Mouse (Mus musculus): Measurements from ENCODE around the gene Rundc3a.
A peak's percentile ranks its signal among the peaks of the same experiment; 100 is the strongest.
"Not testable (repeated sequence)": the region's sequence is repeated elsewhere in the genome, so short reads cannot be mapped to it uniquely, and the experiment has no call there.

The Rundc3a gene

DNA sequence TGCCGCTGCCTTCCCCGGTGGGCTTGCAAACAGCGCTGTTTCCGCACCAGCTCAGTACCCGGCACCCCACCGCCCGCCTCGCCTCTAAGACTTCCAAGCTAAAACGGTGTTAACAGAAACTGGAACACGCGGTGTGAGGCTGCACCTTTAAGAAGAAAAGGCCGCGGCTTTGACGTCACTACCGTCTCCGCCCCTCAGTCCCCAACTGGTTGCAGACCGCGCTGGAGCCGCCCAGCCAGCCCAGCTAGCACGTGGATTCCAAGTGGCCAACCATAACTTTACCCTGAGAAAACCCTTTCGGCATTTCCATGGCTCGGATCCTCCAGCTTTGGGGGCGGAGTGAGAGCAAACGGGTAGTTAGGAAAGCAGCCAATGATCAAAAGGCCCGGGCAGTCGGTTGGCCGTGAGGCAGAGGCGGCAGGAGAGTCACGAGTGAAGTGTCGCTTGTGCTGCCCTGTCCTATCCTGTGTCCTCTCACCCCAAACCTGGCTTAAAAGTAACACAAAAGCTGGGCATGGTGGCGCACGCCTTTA lies 15.2 kb downstream of the Rundc3a start:
- peak; percentile 99 for DNase-seq (ENCODE audit: low read depth, low spot score)

- DNase-seq (ENCODE audit: low read depth, low spot score): no peak
These were observed 15.9 kb downstream of the Rundc3a start for GRCm38 (mm10) chr11:102408888-102409794.

DNA sequence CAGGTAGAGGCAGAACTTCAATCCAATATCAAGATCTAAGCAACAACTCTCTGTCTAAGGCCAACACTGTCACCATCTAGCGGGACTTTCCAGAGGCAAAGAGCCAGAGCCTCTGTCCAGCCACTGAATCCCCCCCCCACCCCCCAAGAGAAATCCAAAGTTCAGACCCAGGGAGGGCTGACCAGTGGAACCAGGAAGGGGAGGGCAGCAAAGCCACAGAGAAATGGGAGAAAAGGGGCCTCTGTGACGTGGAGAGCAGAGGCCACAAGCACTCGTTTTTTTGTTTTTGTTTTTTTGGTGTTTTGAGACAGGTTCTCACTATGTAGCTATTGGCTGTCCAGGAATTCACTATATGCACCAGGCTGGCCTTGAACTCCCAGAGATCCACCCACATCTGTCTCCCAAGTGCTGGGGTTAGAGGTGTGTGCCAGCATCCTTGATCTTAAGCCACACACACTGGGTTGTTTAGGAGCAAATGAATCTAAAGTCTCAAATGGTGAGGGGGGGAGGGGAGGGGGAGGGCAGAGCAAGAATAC lies 16.7 kb downstream of the Rundc3a start:
- no peak for DNase-seq (ENCODE audit: low read depth, low spot score)

- not testable (repeated sequence) for DNase-seq (ENCODE audit: low read depth, low spot score)
These were observed 17.1 kb downstream of the Rundc3a start for GRCm38 (mm10) chr11:102410345-102410744.

- DNase-seq (ENCODE audit: low read depth, low spot score): no peak
These were observed 17.9 kb downstream of the Rundc3a start for GRCm38 (mm10) chr11:102411061-102411460.

DNA sequence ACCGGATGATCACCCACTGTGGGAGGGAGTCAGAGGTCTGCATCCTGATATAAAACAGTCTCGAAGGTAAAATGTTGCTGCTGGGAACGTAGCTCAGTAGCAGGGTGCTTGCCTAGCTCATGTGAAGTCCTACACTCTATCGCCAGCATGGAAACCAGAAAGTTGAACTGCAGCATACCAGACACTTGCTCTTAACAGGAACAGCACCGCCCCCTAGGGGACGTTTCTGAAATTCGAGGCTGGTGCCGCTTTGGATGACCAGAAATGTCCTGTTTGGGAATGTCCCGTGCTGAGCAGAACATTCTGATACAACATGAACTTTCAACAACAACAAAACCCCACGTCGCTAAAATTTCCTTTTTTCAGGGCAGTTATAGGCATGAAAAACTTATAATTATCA lies 18.5 kb downstream of the Rundc3a start:
- DNase-seq (ENCODE audit: low read depth, low spot score): peak; percentile 92

- DNase-seq (ENCODE audit: low read depth, low spot score): no peak
These were observed 19.9 kb downstream of the Rundc3a start for GRCm38 (mm10) chr11:102413059-102413458.

DNA sequence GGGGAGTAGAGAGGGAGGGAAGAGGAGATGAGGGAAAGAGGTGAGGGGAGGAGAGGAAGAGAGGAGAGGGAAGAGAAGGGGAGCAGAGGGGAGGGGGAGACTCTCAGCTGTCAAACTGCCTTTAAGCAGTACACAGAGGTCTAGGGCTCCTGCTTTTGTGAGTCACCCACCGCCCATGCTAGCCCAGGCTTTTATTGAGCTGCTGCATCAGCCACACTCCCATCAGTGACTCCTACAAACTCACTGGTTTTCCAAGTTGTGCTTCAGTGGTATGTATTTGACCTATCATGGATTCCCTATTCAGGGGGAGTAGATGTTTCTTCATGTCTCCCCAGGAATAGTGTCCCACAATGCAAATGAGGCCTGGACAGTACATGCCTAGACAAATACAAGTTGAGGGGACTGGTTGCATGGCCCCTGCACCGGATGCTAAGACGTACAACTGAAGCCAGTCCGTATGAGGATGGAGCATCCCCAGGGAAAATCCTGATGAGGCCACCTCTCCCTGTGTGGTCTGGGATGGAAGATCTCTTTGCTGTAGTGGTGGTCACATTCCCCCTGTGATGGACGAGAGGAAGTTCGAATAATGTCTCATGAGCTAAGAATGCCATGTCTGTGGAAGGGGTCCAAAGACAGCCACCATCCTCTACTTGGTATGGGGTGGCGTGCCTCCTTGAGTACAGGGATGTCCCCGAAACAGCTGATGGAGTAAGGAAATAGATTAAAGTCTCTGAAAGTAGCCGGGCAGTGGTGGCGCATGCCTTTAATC lies 22.0 kb downstream of the Rundc3a start:
- no peak for DNase-seq (ENCODE audit: low read depth, low spot score)

DNA sequence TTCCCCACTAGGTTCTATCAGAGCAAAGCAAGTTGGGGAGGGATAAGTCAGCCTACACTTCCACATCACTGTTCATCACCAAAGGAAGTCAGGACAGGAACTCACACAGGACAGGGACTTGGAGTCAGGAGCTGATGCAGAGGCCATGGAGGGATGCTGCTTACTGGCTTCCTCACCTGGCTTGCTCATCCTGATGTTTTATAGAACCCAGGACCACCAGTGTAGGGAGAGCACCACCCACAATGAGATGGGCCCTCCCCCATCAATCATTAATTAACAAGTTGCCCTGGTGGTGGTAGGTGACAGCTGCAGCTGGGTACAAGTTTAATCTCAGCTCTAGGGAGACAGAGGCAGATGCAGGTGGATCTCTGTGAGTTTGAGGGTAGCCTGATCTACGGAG lies 24.0 kb downstream of the Rundc3a start:
- no peak for DNase-seq (ENCODE audit: low read depth, low spot score)

DNA sequence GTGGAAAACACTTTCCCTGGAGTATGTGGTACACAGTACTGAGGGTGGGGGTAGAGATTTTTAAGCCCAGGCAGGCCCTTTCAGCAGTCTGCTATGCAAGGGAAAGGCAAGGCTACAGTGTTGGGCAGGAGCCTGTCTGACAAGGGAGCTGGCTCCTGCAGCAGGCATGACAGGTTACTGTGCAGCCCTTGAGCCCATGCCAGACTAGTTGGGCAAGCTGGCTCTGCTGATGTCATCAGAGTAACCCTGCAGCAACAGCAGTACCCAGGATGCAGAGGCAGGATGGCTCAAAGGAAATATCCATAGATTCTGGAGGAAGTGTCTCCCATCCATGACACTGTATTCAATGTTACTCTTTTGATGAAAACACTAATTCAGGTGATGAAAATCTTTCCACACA lies 25.7 kb downstream of the Rundc3a start:
- no peak for DNase-seq (ENCODE audit: low read depth, low spot score)

DNA sequence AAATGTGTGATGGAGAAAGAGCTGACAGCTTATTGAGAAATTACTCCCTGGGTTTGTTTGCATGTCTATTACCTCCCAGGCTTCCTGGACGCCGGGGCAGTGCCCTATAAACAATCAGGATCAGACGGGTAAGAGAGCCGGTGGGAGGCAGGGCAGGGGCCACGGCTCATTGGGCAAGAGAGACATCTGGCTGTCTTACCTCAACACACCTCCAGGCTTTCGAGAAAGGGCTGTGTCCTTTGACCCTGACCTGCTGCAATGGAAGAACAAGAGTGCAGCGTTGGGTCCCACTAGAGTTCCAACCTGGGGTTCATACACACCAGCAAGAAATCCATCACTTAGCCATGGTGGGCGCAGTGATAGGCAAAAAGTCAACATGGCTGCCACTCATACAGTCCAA lies 28.4 kb downstream of the Rundc3a start:
- no peak for DNase-seq (ENCODE audit: low read depth, low spot score)

- no peak for DNase-seq (ENCODE audit: low read depth, low spot score)
These were observed 31.5 kb downstream of the Rundc3a start for GRCm38 (mm10) chr11:102424666-102425065.

- no peak for DNase-seq (ENCODE audit: low read depth, low spot score)
These were observed 32.5 kb downstream of the Rundc3a start for GRCm38 (mm10) chr11:102425555-102426316.

DNA sequence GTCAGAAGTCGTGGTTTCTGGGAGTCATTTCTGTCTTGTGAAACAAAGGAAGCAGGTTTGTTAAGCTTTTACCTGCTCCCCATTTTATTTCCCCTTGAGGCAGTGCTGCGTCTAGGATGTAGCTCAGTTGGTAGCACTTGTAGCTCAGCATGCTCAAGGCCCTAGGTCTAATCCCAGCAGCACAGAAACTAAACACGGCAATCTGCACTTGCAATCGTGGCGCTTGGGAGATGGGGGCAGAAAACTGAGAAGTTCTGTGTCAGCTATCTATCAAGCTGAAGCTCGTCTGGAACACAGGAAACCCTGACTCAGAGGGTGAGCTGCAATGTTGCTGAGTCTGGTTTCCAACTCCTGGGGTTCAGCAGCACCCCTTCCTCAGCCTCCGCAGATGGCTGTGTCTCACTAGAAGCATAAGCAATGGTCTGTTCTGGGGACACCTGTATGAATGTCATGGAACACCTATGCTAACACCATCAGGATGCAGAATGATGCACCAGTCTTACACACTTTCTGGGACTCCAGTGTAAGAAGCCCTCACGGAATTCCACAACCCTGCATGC lies 35.9 kb downstream of the Rundc3a start:
- DNase-seq (ENCODE audit: low read depth, low spot score): no peak

DNA sequence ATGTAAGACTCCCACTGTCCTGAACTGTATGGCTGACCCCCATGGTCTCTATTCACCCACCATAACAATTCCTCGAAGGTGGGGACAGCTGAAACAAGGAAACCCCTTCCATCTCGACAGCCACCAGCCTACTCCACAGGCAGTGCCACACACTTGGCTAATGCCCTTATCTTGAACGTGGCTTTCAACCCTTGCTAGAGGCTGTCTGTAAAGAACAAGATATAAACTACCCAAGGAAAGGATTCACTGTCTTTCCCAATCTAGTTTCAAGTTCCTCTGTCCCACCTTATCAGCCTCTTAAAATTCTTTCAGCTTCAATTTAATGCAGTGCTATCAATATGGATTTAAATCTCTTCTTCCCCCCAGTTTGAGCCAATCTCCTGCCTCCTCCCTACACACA lies 36.3 kb downstream of the Rundc3a start:
- DNase-seq (ENCODE audit: low read depth, low spot score): no peak

DNA sequence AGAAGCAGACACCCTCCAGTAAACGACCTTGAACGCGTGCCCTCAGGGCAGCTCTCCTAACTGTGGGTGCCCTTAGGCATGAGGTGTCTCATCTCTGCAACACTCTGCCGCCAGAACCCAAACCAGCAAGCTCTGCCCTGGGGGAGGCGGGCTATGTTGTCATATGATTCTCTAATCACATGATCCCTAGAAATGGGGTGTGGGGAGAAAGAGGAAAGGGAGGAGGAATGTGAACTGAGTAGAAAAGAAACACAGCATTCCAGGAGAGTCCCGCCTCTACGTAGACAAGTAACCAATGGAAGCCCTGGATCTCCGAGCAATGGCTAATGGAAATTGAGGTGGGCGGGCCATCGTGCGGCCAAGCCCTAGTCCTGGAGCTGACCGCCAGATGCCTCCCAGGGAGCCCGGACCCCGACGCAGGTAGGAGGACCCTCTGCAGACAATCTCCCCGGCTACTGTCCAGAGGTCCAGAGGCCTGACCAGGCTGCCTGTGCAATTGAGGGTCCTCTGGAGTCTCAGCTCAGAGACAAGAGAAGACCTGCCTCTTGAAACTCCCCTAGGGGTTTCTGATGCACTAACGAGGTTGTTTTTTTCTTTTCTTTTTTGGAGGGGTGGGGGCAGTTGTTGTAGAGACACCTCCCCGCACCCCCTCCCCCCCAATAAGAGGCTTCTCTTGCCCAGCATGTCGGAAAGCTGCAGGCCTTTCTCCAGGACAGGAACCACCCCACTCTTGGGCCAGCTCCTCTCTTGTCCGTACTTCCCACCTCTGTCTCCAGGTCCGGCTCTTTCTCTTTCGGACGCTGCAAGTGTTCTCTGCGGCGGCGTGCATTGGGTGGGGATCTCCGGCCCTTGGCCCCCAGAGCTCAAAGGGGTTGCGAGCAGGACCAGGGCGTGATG lies 37.2 kb downstream of the Rundc3a start, which contains the start of gene Grn:
Gene Grn, plus strand, starts transcription at position 195 of the 897 bp plus-strand sequence.
- DNase-seq (ENCODE audit: low read depth, low spot score): peak; percentile 94

- DNase-seq (ENCODE audit: low read depth, low spot score): peak; percentile 84
These were observed 37.9 kb downstream of the Rundc3a start for GRCm38 (mm10) chr11:102431018-102431645.

DNA sequence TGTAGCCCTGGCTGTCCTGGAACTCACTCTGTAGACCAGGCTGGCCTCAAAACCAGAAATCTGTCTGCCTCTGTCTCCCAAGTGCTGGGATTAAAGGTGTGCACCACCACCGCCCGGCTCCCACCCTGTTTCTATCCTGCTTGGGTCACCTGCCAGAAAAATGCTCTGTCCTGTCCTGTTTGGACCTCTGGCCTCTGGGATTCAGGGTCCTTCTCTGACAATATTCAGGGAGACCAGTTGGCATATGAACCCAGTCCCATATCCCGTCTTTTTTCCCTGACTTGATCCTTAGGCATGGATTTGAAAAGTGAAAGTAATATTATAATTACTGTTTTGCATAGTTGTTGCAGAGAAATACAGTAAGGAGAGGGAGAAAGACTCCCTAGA lies 38.5 kb downstream of the Rundc3a start:
- no peak for DNase-seq (ENCODE audit: low read depth, low spot score)

DNA sequence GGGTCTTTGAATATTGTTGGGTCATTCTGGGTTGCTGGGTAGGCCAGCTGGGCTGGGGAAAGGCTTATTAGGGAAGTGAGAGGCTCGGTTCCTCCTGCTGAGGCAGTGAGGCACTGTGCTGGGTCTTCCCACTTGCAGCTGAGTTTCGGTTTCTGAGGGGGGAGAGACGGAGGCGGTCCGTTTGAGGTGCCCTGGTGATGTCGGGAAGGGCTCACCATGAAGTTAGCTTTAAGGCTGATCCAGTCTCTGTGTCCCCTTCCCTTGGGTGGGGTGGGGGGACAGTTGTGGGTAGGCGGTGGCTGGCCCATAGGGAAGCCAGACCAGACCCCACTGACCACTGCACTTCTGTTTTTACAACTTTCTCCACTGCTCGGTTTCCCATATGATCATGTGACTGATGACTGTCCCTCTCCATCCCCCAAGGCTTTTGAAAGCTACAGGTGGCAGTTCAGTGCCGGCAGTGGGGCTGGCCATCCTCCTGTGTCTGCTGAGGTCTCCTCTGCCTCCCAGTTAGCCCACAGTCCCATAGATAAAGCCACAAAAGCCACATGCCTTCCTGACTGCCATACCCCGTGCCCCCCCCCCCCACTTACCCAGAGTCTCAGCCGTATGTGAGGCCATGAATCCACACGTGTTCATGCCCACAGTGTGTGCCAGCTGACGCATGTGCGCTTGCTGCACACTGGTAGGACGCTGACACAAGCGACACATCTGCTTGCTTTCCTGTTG lies 39.1 kb downstream of the Rundc3a start:
- no peak for DNase-seq (ENCODE audit: low read depth, low spot score)
